Mouse (Mus musculus): ENCODE measurements at regions not wholly inside any gene's neighbourhood (a gene's known extent, or its start where the extent isn't known, plus 50 kb on each side); places are given as distances from the start of the nearest gene placed in this dataset.

DNA sequence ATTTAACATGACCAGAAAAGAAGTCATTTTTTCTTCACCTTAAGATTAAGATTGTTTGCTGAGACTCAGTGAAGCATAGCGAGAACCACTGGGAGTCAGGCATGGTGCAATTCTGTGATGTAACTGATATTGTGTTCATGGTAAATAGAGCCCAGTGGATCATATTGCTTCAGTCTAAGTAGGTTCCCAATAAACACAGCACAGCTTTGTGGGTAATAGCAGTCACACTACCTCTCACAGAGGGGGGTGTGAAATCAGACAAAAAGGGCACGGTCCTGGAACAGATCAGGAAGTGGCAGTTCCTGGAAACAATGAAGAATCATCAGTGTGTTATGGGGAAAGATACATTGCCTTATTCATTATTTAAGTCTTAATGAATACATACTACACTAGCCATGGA is 84.1 kb upstream of the Nampt start:
- DNase-seq (ENCODE audit: low spot score) = no peak

DNA sequence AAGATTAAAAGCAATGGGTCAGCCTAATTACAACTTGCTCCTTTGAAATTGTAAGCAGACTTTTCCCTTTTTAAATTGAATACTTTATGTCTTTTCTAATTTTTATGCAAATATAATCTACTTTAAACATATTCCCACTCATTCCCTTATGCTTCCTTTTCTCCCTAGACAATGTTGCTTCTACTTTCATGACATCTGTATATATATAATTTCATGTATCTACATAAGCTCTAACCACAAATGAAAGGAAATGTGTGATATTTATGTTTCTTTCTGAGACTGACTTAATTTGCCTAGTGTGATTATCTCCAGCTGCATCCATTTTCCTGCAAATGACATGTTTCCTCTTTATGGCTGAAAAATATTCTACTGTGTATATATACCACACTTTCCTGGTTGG is 77.9 kb upstream of the Nampt start:
- DNase-seq (ENCODE audit: low spot score) = no peak

DNA sequence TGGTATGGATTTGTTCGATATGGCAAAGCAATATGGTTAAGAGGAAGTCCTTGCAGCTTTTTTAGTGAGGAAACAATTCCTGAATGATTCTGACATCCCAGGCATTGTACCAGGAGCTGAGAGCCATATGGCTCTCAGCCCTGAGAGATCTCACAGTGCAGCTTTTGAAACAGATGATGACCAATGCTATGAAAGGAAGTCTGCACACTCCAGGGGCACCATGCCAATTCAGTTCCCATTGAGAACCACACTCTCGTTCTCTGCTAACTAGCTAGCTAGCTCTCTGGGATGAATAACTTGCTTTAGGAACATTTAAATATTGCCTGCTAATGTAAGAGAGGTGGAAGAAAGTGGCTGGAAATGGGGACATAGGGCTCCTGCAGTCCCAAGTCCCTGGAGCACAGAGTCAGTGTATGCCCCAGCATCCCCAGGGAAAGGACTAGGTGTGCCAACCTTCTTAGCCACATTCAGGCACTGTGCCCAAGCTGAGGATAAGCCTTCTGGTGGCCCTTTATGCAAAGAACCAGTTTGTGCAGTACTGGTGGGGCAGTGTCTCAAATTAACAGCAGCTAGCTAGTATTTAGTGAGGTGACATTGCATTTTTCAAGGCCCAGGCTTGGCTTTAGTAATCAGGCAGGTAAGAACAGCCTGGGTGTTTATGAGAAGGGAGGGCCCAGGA is 61.8 kb upstream of the Nampt start:
- DNase-seq (ENCODE audit: low spot score) = peak; percentile 45

DNA sequence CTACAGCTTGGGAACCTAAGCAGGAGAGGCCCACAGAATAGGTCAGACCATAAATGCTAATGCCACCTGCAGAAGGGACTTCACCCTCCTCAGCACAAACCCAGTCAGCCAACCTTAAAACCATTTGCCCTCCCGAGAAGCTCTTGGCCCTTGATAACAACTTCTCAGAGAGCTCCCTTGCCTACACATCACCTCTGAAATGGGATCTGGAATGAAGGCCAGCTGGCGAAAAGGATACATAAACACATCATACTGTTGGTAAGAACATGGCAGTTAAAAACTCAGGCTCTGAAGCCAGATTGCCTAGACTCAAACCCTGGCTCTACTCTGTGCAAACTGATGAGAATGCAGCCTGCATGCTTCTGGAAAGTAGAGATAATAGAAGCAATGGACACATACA is 61.2 kb upstream of the Nampt start:
- DNase-seq (ENCODE audit: low spot score) = no peak

DNA sequence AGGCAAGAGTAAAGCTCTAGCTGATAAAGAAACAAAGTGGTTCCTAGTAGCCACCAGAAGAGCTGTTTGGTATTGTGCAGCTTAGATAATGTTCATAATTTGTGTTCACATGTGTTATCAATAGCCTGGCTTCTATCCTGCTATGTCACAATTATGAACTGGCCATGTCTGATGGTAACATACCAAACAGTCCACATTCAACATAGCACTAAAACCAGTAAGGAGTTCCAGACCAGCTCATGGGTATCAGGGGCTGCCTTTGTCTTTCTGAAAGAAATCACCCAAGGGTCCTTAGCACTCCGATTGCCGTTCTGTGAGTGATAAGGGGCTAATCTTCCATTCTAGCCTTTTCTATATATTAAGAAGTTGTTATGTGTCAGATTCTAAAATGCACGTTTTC is 58.7 kb upstream of the Nampt start:
- DNase-seq (ENCODE audit: low spot score) = no peak

DNA sequence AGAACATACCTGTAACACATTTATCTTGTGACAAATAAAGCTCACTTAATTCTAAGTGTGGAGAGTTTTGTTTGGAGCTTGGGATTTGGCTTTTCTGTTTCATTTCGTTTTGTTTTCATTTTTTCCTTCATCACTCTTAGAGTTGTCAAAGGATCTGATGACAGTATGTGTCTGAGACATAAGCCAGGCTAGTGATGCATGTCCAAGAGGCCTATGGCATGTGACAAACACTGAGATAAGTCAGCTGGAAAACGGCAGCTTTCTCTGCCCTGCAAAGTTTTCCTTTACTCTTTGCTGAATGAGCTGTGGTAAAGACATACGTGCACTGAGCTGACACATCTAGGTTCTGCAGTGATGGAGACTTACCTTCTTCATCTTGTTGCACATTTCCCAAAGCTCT is 58.3 kb upstream of the Nampt start:
- DNase-seq (ENCODE audit: low spot score) = no peak

DNA sequence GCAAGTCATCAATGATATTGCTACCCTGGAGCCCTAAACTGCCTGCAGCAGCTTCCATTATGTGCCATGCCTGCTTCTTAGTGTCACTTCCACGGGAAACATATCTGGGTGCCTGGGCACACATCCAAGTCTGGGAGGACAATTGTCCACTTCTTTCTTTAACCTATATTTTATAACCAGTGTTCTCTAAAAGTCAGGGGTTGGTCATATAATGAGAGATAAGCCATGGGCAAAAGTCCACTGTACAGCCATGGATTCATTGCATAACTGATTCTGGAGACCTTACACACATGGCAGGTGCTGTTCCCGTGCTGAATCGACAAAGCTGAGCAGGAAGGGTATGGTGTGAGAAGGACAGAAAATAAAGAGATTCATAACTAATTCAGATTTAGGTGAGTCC is 55.1 kb upstream of the Nampt start:
- DNase-seq (ENCODE audit: low spot score) = no peak

DNA sequence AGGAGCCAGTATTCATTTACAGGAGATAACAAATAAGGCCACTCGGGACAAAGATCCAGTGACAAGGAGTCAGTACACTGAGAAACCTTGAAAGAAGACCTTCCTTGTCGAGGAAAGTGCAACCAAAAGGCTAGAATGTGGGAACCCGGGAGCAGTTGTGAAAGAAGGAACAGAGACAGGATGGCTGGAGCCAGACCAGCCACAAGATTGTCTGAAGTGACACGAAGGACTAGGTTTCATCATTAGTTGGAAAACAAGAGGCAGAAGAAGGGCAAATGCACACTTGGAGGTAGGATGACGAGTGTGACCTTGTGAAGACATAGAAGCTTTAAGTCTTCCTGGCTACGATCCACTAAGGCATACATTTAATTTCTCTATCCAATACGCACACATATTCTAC is 54.6 kb upstream of the Nampt start:
- no peak for DNase-seq (ENCODE audit: low spot score)

DNA sequence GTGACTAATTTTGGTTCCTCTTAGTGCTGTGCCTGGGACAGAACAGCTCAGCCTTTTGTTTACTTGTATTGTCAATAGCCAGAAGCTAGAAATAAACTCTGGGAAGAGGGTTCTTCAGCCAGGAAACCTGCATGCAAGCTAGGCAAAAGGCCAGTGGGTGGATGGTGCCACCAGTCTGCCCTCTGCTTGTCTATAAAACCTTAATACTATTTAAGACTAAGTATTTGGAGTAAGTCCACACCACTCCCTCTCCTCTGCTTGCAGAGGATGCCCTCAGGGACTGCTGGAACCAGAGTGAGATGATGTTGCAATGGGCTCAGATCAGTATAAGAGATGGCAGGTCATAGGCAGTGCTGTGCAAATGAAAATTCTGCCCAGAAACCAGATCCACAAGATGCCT is 53.5 kb upstream of the Nampt start:
- no peak for DNase-seq (ENCODE audit: low spot score)

DNA sequence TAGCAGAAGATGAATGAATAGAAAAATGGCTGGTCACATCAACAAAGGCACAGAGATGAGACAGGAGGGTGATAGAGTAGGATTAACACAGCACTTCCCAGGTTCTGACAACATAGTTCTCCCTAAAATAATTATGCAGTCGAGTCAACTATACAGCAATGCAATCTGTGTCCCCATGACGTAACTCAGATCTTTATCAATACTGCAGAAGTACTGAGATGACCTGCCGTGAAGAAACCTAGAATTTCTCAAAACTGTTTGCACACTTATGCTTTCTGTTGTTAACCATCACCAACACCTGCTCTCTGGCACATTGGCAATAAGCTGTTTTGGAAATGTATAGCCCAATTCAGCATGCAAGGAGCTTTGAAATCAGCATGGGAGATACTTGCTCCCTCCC is 52.8 kb upstream of the Nampt start:
- no peak for DNase-seq (ENCODE audit: low spot score)

DNA sequence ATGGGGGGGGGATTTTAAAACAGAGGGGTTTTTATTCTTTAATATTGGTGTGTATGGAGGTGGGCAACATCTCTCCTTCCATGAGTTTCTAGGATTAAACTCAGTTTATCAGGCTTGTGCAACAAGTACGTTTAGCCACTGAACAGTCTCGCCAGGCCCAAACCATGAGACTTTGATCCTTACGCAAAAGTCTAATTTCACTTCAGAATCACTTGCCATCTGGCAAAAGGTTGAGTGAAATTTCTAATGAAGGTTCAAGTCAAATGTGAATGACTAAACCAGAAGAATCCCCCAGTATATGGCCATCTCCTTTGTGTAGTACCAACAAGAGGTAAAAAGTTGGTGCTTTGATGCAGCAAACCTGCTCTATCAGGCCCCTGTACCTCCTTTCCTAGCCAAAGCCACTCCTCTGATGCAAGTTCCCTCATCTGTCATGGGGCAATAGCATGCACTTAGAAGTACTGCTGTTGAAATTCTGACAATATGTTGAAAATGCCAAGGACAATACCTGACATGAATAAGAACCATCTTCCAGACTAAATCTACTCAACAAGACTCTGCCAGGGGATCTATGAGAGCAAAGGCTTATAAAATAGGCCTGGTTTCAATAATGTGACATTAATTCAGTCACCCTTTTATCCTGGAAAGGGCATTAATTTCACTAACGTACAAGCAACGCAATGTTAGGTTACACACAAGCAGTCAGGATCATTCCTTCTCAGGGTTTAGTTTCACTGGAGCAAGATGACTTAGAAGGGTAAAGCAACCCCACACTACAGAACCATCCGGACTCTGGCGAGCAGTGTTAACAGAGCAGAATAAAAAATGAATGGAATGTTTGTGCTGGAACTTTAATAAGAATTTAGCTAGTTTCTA is 51.9 kb upstream of the Nampt start:
- DNase-seq (ENCODE audit: low spot score) = no peak

DNA sequence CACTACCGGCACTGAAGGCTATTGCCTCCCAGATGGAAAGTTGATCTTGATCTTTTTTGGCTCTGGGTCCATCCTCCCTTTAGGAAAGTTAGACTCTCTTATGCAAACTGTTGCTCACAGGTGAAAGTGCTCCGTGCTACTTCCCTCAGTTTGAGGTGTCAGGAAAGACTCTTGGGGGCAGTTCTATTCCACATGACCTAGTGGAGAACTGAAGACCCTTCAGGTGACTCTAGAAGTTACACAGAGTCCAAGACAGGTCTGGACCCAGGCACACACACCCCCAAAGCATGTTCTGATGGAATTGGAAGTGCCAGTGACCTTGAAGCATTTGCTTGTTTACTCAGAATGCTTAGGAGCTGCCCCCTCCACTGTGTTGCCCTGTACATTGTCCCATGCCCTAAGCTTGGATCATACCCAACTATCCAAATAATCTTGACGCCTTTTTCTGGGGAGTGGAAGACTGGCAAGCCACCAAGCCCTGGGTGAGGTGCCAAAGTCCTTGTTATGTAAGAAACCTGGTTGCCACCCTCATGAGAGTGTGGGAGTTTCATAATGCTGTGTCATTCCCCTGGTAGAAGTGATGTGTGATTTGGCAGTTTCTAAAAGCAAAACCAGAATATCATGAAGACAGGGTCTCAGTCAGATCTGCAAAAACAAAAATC is 51.1 kb upstream of the Nampt start:
- DNase-seq (ENCODE audit: low spot score) = no peak

DNA sequence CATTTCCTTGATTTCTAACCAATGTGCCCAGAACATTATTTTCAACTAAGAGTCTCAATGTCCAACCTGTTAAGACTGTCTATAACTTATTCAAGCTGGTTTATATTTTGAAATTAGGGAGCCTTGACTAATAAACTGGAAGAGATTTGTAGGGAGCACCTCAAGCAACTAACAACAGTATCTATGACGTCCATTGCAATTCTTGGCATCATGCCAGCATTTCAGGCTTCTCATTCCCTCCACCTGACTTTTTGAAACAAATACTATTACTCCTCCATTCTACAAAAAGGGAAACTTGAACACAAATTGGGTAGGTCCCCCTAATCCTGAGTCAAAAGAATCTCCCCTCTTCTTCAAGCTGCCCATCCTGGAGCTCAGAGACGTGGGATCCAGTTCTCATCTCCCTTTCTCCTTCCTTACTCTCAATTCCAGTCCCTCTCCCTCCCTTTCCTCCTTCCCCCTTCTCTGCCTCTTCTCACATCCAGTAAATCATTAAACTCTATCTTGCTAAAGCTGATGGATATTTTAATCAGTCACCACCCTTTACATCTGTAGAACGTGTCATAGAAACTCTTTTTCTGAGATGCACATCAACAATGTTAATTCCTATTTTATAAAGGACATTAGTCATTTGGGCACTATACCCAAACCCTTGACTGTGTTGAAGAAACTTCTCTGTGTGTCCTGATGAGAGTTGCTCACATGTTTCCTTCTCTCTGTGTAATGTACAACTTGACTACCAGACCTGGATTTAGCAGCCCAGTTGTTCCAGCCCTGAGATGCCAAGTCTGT is 50.4 kb upstream of the Nampt start:
- DNase-seq (ENCODE audit: low spot score) = no peak

All from layer of hippocampus, adult 9-10 months (tissue).